Mouse (Mus musculus) B cell, adult 2 months (primary cell): Measurements from ENCODE around the gene Olfr68.
"Not testable (repeated sequence)": the region's sequence is repeated elsewhere in the genome, so short reads cannot be mapped to it uniquely, and the experiment has no call there.

Experiments used
- DNase-seq, 2 experiments: peaks; one replicate each; pipeline ENCODE4 v3.0.0; 2022

Gene Olfr68

DNA sequence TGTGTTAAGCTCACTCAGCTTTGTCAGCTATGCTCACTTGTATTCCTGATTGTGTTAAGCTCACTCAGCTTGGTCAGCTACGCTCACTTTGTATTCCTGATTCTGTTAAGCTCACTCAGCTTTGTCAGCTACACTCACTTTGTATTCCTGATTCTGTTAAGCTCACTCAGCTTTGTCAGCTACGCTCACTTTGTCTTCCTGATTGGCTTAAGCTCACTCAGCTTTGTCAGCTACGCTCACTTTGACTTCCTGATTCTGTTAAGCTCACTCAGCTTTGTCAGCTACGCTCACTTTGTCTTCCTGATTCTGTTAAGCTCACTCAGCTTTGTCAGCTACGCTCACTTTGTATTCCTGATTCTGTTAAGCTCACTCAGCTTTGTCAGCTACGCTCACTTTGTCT lies 17.3 kb downstream of the Olfr68 start:
- not testable (repeated sequence) for DNase-seq

DNA sequence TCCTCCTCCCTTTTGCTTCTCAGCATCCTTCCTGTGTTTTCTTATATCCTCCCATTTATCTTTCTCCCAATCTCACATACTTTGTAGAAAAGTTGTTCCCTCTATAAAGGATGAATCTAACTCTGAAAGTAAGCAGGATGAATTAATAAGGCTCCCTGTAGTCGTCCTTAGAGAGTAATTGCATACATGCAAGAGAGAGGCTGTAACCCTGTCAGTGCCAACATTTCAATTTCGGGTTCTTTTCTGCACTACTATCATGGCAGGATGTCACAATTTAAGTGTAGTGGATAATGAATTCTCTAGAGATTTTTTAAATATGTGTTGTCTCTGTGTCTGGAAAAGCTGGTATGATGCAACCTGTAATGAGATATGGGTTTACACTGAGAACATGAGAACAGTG lies 22.3 kb downstream of the Olfr68 start, which contains the start of gene Olfr630:
Olfr630 (minus strand) TSS at position 101 of the 400 bp plus-strand sequence.
- no peak for DNase-seq

DNA sequence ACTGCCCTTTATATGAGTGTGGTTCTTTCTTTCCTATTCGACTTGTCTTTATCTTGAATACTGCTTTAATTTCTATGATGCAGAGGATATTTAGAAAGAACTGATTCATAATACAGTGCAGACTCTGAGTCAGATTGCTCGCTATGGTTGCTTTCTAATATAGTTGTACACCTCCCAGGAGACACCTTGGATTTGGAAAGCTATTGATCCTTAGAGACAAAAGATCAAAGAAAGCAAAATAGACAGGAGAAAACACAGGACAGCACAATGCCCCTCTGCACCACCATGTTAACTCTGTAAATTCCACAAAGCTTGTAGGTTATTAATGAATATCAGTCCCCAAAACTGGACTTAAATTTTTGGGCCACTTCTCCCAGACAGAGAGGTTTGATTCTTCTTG lies 34.7 kb downstream of the Olfr68 start, which contains the start of gene Olfr629:
Olfr629 (minus strand) TSS at position 101 of the 400 bp plus-strand sequence.
- no peak for DNase-seq

DNA sequence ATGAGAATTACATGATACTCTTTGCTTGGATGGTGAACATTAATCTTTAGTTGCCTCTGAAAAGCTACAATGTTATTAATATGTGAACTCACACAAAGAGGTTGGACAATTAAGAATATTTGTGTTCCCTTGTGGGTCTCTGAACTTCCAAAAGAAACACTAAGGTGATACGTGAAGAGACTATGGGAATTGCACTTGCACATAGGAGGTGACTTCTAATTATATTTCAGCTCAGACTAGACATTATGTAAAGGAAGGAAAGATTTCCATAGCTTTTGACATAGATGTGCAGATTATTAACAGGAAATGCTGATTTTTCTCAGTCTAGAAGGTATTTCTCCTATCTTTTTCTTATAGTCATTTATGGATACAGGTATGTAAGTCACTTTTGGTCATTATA lies 49.4 kb downstream of the Olfr68 start, which contains the start of gene Olfr628:
Olfr628 (plus strand) TSS at position 301 of the 400 bp plus-strand sequence.
- DNase-seq, result no peak
